Mouse (Mus musculus) kidney, postnatal 4 days (tissue): ENCODE data around the gene Sdk2.

Experiments
- DNase-seq, 2 experiments: peaks; one replicate each; pipeline ENCODE4 v3.0.0; 2021; ENCODE audit warnings: mixed read lengths in 2 of 2

Sdk2 gene

DNA sequence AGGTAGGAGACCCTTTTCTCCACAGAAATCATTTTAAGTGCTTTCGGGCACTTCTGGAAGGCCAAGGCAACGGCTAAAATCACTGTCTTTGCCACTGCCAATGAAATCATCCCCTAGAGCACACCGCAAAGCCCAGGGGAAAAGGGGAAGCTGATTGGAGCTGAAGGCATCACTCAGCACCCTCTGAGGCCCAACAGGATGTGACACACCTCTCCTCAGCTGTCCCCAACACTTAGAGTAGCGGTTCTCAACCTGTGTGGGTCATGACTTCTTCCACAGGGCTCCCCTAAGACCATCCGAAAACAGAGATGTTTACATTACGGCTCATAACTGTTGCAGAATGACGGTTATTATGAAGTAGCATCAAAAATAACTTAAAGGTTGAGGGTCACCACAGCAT lies 305.2 kb downstream of the Sdk2 start:
- DNase-seq: no peak

- DNase-seq: no peak
Measured at GRCm38 (mm10) chr11:113760476-113760875, 306.4 kb downstream of the Sdk2 start.

- DNase-seq: no peak
Measured at GRCm38 (mm10) chr11:113758851-113759250, 308.0 kb downstream of the Sdk2 start.

- DNase-seq: no peak
Measured at GRCm38 (mm10) chr11:113756578-113756977, 310.3 kb downstream of the Sdk2 start.

DNA sequence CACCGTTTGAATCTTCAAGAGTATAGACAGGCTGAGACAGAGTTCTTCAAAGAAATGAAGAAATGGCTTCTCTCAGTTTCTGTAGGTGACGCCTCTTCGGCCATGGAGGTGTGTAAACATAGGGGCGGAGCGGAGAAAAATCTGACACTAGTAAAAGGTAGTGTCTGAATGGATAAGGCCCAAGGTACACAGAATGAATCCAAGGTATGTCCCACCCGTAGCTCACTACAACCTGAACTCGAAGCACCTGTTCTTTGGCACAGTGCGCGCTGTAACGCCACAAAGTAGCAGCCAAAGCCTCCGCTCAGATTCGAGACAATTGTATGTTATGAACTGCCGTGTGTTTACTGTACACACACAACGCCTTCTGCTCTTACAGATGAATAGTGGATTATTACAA lies 311.0 kb downstream of the Sdk2 start:
- no peak for DNase-seq

DNA sequence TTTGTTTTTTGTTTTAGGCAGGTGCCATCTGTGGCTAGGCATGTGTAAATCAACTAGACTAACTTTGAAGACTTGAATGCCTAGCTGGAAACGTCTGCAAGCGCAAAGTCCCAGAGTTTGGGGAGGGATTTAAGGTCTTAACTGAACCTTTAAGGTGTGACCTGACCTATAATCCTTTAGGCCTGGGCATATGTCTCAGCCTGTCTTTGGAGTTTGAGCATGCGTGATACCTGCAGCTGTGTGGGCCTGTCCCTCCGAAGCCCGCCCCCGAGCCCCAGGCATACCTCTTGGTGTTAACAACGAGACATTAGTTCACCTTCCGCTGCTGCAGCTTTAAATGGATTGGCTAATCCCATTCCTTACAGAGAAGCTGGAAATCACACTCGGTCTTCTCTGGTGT lies 312.0 kb downstream of the Sdk2 start:
- DNase-seq: no peak

GRCm38 (mm10) chr11:113752685-113753430 lies 314.0 kb downstream of the Sdk2 start:
- no peak for DNase-seq

- DNase-seq: no peak
Measured at GRCm38 (mm10) chr11:113752158-113752661, 314.6 kb downstream of the Sdk2 start.

DNA sequence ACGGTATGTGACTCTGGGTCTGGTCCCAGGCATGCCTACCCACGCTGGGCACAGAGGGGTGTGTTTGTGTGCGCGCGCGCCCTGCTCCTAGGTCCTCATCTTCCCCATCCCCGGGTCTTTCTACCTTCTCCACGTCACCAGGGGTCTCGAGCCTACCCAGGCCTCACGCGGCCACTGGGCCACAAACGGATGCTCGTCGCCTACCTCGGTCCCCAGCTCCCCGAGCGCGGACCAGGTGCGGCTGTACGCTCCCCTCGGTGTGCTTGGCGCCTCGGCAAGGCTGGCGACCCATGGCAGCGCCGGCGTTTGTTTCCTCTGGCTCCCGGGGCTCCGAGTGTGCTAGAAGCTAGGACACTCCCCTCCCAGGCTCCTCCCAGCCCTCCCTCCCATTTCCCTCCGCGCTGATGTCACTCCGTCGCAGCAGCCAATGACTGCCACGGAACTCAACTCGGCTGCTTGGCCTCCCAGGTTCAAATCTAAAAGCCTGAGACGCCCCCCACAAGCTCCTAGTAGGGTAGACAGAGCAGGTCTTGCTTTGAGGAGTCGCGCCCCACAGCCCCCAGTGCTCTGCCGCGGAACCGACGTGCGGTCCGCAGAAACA lies 315.3 kb downstream of the Sdk2 start, which contains the start of gene Cdc42ep4:
Cdc42ep4 (minus strand) TSS at position 398 of the 601 bp plus-strand sequence.
- peak; percentile 88 to 93 for DNase-seq

DNA sequence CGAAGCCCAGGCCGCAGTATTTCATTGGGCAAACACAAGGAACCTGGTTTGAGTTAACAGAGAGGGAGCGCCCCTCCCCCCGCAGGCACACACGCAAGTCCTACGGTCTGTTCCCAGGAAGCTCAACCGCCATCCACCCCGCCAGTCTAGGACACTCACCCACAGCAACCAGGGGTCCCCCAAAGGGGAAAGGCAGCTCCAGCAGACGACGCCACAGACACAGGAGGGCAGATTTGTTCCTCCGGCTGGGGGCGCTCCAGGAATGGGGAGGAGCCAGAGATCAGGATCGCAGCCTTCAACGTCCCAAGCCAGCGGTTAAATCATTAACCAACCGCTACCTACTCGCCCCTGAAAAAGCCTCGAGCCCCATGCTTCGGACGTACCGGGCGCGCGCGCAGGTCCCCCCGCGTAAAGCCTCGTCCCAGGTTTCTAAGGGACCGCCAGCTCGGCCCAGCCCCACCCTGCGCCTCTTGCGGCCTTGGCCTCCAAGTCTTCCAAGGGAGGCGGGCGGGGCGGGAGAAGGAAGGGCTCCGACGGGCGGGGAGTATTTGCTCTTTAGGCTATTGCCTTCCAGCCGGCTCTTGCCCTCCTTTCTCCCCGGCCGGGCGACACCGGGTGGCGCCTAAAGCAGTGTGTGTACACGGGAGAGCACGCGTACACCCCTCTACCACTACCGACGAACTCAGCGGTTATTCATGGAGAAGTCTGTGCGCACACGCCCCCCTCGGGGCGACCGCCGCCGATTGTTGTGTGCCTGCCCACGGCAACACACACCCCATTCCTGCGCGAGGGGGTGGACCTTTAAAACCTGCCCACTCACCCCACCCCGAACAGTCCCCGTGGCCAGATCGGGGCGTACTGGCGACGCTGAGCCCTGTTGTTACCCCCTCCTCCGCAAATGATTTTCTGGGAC lies 316.0 kb downstream of the Sdk2 start:
- DNase-seq: peak; percentile 82 to 87

DNA sequence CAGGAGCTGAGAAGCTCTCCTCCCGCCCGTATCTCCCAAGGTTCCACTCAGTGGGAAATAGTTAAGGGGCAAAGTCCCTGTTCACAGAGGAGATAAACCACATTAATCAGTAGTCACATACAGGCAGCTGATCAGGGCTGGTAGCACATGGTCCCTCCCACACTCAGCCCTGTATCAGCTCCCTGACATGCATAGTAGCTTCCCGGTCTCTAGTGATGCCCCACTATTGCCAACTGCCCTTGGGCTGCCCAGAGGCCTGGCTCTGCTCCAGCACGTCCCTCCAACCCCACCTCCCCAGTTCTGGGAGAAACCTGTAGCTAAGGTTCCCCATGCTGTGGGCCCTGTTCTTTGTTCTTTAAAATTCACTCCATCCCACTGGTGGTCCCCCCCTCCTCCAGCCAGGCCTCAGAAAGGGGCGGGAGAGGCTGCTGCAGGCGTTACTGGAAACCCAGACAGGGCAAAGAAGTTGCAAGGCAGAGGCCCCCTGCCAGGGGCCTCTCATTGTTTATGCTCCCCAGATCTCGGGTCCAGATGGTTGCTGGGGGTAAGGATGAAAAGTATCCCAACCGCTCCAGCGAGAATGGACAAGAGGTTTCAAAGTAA lies 317.0 kb downstream of the Sdk2 start:
- peak in 1 of 2 experiments; percentile 56 for DNase-seq

DNA sequence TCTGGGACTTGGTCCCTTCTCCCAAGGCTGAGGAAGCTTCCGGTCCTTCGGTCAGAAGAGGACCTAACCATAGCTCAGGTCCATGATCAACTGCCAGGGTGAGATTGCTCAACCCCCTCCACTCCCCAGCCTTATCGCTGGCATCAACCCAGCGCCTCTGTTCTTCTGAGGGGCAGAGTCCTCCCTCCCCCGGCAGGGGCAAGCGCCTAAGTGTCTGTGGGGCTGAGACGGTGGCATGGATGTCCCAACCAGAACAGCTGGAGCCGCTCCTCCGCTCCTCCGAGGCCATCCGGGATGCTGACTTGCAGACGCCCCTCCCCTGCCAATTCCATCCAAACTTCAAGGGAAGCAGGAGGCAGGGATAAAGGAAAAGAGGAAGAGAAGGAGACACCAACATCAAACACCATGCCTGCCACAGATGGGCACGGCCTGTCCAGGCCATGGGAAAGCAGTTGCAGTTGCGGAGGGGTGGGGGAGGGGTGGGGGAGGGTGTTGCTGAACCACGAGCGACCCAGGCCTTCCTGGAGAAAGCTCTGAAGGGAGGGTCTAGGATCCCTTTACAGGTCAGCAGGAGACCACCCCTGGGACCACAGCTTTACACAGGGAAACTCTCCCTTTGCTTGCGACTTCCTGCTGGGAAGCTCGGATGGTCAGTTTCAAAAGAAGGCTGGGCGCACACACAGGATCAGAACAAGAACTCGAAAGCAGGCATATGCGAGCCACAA lies 317.9 kb downstream of the Sdk2 start:
- peak; percentile 61 to 71 for DNase-seq

DNA sequence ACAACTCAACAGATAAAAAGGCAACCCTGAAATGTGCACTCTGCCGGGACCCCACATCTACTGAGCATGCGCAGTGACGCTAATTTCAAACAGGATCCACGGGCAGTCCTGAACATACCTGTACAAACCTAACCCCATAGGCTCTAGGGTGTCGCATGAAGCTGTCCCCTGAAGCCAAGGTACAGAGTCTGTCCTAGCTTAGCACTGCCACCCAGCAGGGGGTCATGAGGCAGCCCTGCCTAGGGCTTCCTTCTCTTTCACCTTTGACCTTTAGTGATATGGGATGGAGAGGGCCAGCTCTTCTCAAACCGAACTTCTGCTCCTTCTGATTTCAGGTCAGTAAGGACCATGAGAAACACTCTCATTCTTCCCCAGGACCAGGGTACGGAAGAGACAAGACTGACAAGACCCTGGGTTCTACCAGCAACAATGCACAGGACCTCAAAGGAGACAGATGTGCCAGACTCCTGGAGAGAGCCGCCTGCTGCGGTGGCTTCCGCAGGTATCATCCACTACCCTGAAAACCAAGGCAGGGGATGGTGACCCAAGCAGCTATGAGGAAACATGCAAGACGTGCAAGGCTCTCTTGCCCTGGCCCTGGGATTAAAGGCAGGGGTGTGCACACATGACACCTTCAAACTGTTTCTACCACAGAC lies 319.0 kb downstream of the Sdk2 start:
- DNase-seq: no peak

DNA sequence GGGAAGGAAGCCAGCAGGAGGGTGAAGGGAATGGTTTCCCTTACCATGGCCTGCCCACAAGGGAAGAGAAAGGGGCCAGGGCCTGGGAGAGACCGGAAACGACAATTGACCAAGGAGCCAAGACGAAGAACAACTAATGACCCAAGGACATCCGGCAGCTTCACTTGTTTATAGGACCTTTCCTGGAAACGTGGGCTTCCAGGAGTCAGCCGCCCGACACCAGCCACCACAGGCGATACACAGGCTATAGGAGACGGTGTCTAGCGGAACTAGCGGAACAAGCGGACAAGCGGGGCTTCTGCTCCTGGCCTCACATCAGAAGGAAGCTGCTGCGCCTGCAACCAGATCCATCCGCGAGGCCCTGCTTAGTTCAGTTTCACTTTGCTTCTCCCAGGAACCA lies 319.8 kb downstream of the Sdk2 start:
- peak; percentile 63 to 73 for DNase-seq

DNA sequence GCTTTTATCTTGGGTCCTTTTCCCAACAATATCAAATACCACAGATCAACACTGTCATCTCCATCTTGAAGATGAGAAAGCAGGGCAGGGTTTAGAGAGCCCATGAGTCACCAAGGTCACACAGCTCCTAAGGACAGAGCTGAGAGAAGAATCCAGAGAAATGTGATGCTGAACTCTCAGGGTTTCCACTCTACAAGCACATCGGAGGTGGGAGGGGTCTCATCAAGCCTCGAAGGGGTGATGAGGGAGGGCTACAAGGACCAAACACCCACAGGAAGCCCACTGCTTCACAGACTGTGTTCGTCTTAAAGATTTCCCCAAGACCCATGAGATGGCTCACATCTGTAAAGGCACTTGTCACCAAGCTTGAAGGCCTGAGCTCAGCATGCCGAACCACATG lies 320.9 kb downstream of the Sdk2 start:
- no peak for DNase-seq

- DNase-seq: peak in 1 of 2 experiments; percentile 31
Measured at GRCm38 (mm10) chr11:113742998-113743397, 323.8 kb downstream of the Sdk2 start.

DNA sequence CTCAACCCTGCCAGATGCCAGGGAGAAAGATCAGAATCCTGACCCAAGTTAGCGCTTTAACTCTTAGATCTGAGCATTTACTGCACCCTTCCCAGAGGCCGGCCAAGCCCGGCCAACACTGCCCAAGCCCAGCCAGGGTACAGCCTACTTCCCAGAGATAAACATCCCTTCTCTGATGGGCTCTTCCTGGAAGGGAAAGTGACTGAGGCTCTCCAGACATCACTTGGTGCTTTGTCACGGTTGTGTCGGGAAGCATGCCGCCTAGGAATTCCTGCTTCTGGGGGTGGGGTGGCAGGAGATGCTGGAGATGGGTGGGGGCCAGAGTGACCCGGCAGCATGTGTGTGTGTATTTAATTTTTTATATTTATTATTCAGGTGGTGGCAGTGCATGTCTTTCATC lies 326.7 kb downstream of the Sdk2 start:
- peak in 1 of 2 experiments; percentile 31 for DNase-seq

DNA sequence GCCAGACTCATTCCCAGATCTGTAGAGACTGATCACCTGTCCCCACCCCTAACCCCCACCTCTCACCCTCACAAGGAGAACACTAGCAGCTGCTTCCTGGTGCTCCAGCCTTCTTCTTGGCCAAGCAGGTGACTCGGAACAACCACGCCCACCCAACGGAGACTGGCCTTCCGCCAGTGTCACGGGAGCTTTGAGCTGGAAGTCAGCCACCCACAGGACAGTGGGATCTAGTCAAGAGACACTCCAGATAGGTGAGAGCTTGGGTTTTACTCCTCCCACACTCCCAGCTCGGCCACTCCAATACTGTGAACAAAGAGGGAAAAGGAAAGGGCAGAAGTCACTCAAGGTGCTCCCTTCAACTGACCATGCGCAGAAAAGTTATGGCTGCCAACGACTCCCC lies 327.6 kb downstream of the Sdk2 start:
- DNase-seq: peak; percentile 51 to 65

DNA sequence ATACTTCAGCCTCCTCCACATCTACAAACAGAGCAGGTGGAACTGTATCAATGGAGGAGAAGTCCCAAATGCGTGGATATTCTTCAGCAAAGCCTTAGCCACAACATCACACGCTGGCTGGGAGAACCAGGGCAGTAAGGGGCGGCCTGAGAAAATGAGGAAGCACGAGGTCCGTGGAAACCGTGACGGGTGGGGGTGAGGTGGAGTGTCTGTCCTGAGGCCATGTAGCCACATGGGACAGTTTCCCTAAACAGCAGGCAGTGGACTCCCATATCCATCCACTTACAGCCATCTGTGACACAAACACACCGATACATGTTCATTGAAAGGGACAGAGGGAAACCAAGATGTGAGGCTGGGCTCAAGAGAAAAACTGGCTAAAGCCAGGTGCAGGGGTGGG lies 328.9 kb downstream of the Sdk2 start:
- no peak for DNase-seq

- no peak for DNase-seq
Measured at GRCm38 (mm10) chr11:113737553-113737854, 329.3 kb downstream of the Sdk2 start.

DNA sequence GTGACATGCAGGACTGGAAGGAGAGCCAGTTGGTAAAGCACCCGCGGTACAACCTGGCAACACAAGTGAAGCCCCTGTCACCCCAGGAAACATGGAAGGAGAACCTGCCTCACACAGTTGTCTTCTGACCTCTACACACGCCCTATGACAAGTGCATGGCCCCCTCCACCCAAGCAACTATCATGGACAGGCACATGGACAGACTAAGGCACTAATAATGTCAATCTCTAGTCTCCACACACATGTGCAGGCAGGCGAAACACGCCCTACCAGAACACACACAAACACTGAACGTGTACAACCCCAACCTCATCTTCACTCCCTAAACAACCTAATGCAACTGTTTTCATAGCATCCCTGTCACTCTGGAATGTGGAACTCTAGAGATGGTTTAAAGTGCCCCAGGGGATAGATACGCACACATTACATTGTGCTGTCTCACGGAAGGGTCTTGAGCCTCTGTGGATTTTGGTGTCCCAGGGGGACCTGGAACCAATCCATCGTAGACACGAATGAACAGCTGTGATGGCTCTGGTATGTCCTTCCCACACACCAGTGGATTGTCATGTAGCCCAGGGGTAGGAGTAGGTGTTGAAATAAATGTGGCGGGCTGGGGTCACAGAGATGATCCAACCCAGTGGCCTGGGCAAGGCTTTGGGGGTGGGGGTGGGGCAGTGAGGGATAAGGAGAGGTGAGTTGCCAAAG lies 329.8 kb downstream of the Sdk2 start:
- DNase-seq: no peak
